Mouse (Mus musculus): ENCODE results near the gene Psmc4. TPM values are rescaled to one million over a fixed set of nuclear protein-coding genes. Genes with fewer than 3 reads are reported as not detected.
A peak's percentile ranks its signal among the peaks of the same experiment; 100 is the strongest.

Gene Psmc4
- polyA plus RNA-seq, 1 experiment from 2014 or later = 416 TPM

GRCm38 (mm10) chr7:28044524-28044923 lies 5.4 kb downstream of the Psmc4 start:
- H3K27me3 ChIP-seq (replicated peaks; ENCODE audit: low read depth, poor library complexity, severe bottlenecking) = no peaks in the 10 kb centered on the region

GRCm38 (mm10) chr7:28014445-28014810 lies 35.5 kb downstream of the Psmc4 start:
- Histone ChIP-seq H3K27ac (replicated peaks) (peak overlapping the region; percentile 86), H3K27me3 (replicated peaks; ENCODE audit: low read depth, poor library complexity, severe bottlenecking) (no peaks in the 10 kb centered on the region), H3K9me3 (no peaks in the 10 kb centered on the region), H3K4me1 (peaks cover 13% of the 10 kb centered on the region), H3K36me3 (replicated peaks) (peaks cover 25% of the 10 kb centered on the region), H3K4me3 (peak overlapping the region; percentile 78)
- 26% methylated on average over 7 of the region's 7 CpGs for WGBS
- DNase-seq (ENCODE audit: low spot score) = no peak

More at GRCm38 (mm10) chr7:28044524-28044923, 5.4 kb downstream of the Psmc4 start:
- H3K4me3 ChIP-seq = no peak overlapping the region
- no peaks in the 10 kb centered on the region for H3K9me3 ChIP-seq
- WGBS = 93% methylated on average over 4 of the region's 4 CpGs
- no peak overlapping the region for H3K27ac ChIP-seq (replicated peaks)
- peaks cover 10% of the 10 kb centered on the region for H3K4me1 ChIP-seq
- peaks cover 94% of the 10 kb centered on the region for H3K36me3 ChIP-seq (replicated peaks)
- DNase-seq (ENCODE audit: low spot score) = no peak

GRCm38 (mm10) chr7:28013549-28014444 lies 36.1 kb downstream of the Psmc4 start, which contains the start of gene Zfp850:
Zfp850 (minus strand) TSS chr7:28014115.
- WGBS = 2% methylated on average over 47 of the region's 47 CpGs
- peaks cover 13% of the 10 kb centered on the region for H3K4me1 ChIP-seq
- peak within 1 kb of the TSS; percentile 86 for H3K27ac ChIP-seq (replicated peaks)

GRCm38 (mm10) chr7:28010271-28010670 lies 39.6 kb downstream of the Psmc4 start:
- Histone ChIP-seq H3K4me3 (no peak overlapping the region), H3K9me3 (no peaks in the 10 kb centered on the region), H3K27me3 (replicated peaks; ENCODE audit: low read depth, poor library complexity, severe bottlenecking) (no peaks in the 10 kb centered on the region), H3K27ac (replicated peaks) (no peak overlapping the region), H3K36me3 (replicated peaks) (peaks cover 62% of the 10 kb centered on the region), H3K4me1 (peaks cover 13% of the 10 kb centered on the region)
- 96% methylated on average over 3 of the region's 3 CpGs for WGBS
- no peak for DNase-seq (ENCODE audit: low spot score)

More at GRCm38 (mm10) chr7:28013549-28014444, 36.1 kb downstream of the Psmc4 start, which contains the start of gene Zfp850:
- Histone ChIP-seq H3K27me3 (replicated peaks; ENCODE audit: low read depth, poor library complexity, severe bottlenecking) (no peaks in the 10 kb centered on the region), H3K4me3 (peak within 1 kb of the TSS; percentile 78), H3K9me3 (no peaks in the 10 kb centered on the region), H3K36me3 (replicated peaks) (peaks cover 31% of the 10 kb centered on the region)
- DNase-seq (ENCODE audit: low spot score) = peak; percentile 89

Other genes starting within 250 kb of the Psmc4 start
- 1.9 and 2.4 TPM in 2 replicates for gene Zfp626, start 242.9 kb downstream of the Psmc4 start, polyA plus RNA-seq (2016; fragmentation: Nextera tagmentation; extraction: Ambion mirVana)
- gene Zfp59, start 211.5 kb downstream of the Psmc4 start, polyA plus RNA-seq (2016; fragmentation: Nextera tagmentation; extraction: Ambion mirVana) = 10.1 and 10.2 TPM in 2 replicates
- 3.6 and 3.9 TPM in 2 replicates for gene Zfp607a, start 192.6 kb downstream of the Psmc4 start, polyA plus RNA-seq (2016; fragmentation: Nextera tagmentation; extraction: Ambion mirVana)
- gene Zfp974, start 120.6 kb downstream of the Psmc4 start, polyA plus RNA-seq (2016; fragmentation: Nextera tagmentation; extraction: Ambion mirVana) = 9.8 and 10.9 TPM in 2 replicates
- gene Zfp780b, start 70.9 kb downstream of the Psmc4 start, polyA plus RNA-seq (2016; fragmentation: Nextera tagmentation; extraction: Ambion mirVana) = 21.5 and 22.2 TPM in 2 replicates
- 8.4 and 10.5 TPM in 2 replicates for gene Zfp850, start 36.0 kb downstream of the Psmc4 start, polyA plus RNA-seq (2016; fragmentation: Nextera tagmentation; extraction: Ambion mirVana)
- gene Fcgbp, start 21.1 kb upstream of the Psmc4 start, polyA plus RNA-seq (2016; fragmentation: Nextera tagmentation; extraction: Ambion mirVana) = 0.30 and 0.88 TPM in 2 replicates
- 0.03 and 0.06 TPM in 2 replicates for gene 9530053A07Rik, start 79.4 kb upstream of the Psmc4 start, polyA plus RNA-seq (2016; fragmentation: Nextera tagmentation; extraction: Ambion mirVana)
- 171 and 181 TPM in 2 replicates for gene Fbl, start 119.6 kb upstream of the Psmc4 start, polyA plus RNA-seq (2016; fragmentation: Nextera tagmentation; extraction: Ambion mirVana)
- 16.6 TPM in 2 replicates for gene Dyrk1b, start 129.4 kb upstream of the Psmc4 start, polyA plus RNA-seq (2016; fragmentation: Nextera tagmentation; extraction: Ambion mirVana)
- gene Eid2, start 217.8 kb upstream of the Psmc4 start, polyA plus RNA-seq (2016; fragmentation: Nextera tagmentation; extraction: Ambion mirVana) = 2.0 and 2.7 TPM in 2 replicates
- 9.3 and 9.7 TPM in 2 replicates for gene Eid2b, start 227.6 kb upstream of the Psmc4 start, polyA plus RNA-seq (2016; fragmentation: Nextera tagmentation; extraction: Ambion mirVana)
- 0.18 and 0.49 TPM in 2 replicates for gene Selenov, start 241.1 kb upstream of the Psmc4 start, polyA plus RNA-seq (2016; fragmentation: Nextera tagmentation; extraction: Ambion mirVana)

Measured in embryonic facial prominence, embryonic 10.5 days (tissue).